Mouse (Mus musculus) ES-Bruce4 (cell line): Measurements from ENCODE around the gene Ypel2. TPM values are rescaled to one million over a fixed set of nuclear protein-coding genes. Genes with fewer than 3 reads are reported as not detected.

ENCODE experiments used
- H3K27ac ChIP-seq: 2 replicates; pipeline ENCODE4 v1.5.1; 2012; ENCODE audit warnings: low read length, inconsistent platforms; ENCODE audit not compliant: insufficient read depth
- H3K27me3 ChIP-seq: 2 replicates; pipeline ENCODE4 v1.6.1; 2012; ENCODE audit warnings: mild to moderate bottlenecking, low read length, inconsistent platforms; ENCODE audit not compliant: control insufficient read depth, poor library complexity, insufficient read depth, severe bottlenecking
- H3K36me3 ChIP-seq: 2 replicates; pipeline ENCODE4 v1.6.1; 2012; ENCODE audit warnings: inconsistent platforms, mild to moderate bottlenecking, low read length, moderate library complexity; ENCODE audit not compliant: control insufficient read depth, poor library complexity, insufficient read depth, severe bottlenecking
- H3K4me1 ChIP-seq: one replicate; pipeline ENCODE4 v1.8.1; 2011; ENCODE audit warnings: low read length; ENCODE audit not compliant: control insufficient read depth, insufficient read depth
- H3K4me3 ChIP-seq: 2 replicates; pipeline ENCODE4 v1.5.1; 2011; ENCODE audit warnings: low read depth, mild to moderate bottlenecking, low read length
- H3K9ac ChIP-seq: 2 replicates; pipeline ENCODE4 v1.6.1; 2012; ENCODE audit warnings: low read depth, mild to moderate bottlenecking, inconsistent platforms; ENCODE audit not compliant: poor library complexity, severe bottlenecking
- H3K9me3 ChIP-seq: replicated peaks from 2 replicates; pipeline ENCODE4 v1.6.1; 2012; ENCODE audit warnings: mild to moderate bottlenecking, low read length, inconsistent platforms; ENCODE audit not compliant: control insufficient read depth, poor library complexity, insufficient read depth, severe bottlenecking
- CTCF ChIP-seq: IDR thresholded peaks from one replicate; pipeline ENCODE4 v1.8.1; 2011; ENCODE audit warnings: low read depth, low read length
- EP300 ChIP-seq: IDR thresholded peaks from 2 replicates; pipeline ENCODE4 v1.6.1; 2011; ENCODE audit warnings: low read depth, low read length; ENCODE audit not compliant: insufficient read depth
- POLR2A ChIP-seq: IDR thresholded peaks from one replicate; pipeline ENCODE4 v1.8.1; 2011; ENCODE audit warnings: low read length; ENCODE audit not compliant: insufficient read depth
- polyA plus RNA-seq: library from polyadenylated mRNA; stranded (reverse); fragments of >200 nt; gene quantifications from 2 replicates; pipeline ENCODE4 v1.2.4, GENCODE M21; 2011; ENCODE audit warnings: low read depth; ENCODE audit not compliant: missing spikeins, insufficient read depth, insufficient read length

Gene Ypel2
- polyA plus RNA-seq, 1 experiment: 6.9 TPM

DNA sequence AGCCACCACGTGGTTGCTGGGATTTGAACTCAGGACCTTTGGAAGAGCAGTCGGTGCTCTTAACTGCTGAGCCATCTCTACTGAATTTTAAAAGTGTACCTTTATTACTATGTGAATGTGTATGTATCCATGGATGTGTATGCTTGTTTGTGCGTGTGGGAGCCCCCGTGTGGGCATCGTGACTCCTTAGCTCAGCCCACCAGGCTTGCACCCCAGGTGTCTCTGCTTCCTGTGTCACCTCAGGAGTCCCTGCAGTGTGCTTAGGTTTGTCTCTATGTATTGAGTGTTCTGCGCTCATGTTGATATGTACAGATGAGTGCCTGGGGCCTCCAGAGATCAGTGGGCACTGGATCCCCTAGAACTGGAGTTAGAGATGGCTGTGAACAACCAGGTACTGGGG lies 13.0 kb downstream of the Ypel2 start:
- H3K36me3 ChIP-seq: no peaks in the 10 kb centered on the region
- no peak overlapping the region for H3K4me3 ChIP-seq
- H3K9ac ChIP-seq: no peak overlapping the region
- no peaks in the 10 kb centered on the region for H3K9me3 ChIP-seq
- no peak overlapping the region for H3K27ac ChIP-seq
- H3K27me3 ChIP-seq: no peaks in the 10 kb centered on the region
- TF ChIP-seq CTCF (no peak), POLR2A (no peak), EP300 (no peak)
- H3K4me1 ChIP-seq: peaks cover 2% of the 10 kb centered on the region

DNA sequence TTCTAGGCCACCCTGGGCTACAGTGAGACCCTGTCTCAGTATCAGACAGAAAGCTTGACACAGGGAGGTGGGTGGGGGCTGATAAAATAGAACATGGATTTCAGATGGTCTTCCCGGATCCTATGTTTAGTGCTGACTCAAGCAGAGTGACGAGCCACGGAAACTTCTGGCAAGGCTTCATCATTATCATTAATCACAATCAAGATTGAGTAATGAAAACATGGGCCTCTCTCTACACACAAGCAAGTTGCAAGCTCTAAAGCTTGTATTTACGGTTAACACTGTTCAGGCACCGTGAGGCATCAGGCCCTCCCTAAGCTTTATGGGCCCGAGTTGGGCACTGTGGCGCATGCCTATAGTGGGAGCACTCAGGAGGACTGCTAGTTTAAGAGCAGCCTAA lies 13.7 kb downstream of the Ypel2 start:
- H3K4me1 ChIP-seq: peaks cover 3% of the 10 kb centered on the region
- H3K9me3 ChIP-seq: no peaks in the 10 kb centered on the region
- no peaks in the 10 kb centered on the region for H3K27me3 ChIP-seq
- no peak overlapping the region for H3K9ac ChIP-seq
- no peak overlapping the region for H3K27ac ChIP-seq
- no peaks in the 10 kb centered on the region for H3K36me3 ChIP-seq
- no peak for TF ChIP-seq CTCF
- no peak for TF ChIP-seq POLR2A
- H3K4me3 ChIP-seq: no peak overlapping the region

- H3K36me3 ChIP-seq: no peaks in the 10 kb centered on the region
- no peak overlapping the region for H3K27ac ChIP-seq
- H3K9ac ChIP-seq: no peak overlapping the region
- TF ChIP-seq POLR2A: no peak
- no peak for TF ChIP-seq CTCF
- no peak for TF ChIP-seq EP300
- no peak overlapping the region for H3K4me3 ChIP-seq
- H3K9me3 ChIP-seq: no peaks in the 10 kb centered on the region
- no peaks in the 10 kb centered on the region for H3K27me3 ChIP-seq
- H3K4me1 ChIP-seq: peaks cover 4% of the 10 kb centered on the region
These were observed 16.3 kb downstream of the Ypel2 start for GRCm38 (mm10) chr11:86977242-86977641.

DNA sequence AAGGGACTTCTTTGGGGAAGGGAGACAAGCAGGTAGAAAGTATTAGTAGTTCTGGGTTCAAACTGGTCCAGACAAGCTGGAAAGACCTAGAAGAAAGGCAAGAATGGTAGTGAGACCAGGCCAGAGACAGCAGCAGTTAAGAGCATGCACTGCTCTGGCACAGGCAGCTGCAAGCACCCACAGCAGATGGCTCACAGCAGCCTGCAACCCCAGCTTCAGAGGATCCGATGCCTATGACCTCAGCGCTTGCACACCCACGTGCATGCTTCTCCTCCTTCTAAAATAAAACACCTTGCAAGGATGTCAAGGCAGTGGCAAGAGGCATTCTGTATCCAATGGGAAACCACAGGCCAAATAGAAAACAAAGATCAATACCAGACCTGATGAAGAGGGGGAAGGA lies 19.1 kb downstream of the Ypel2 start:
- no peak overlapping the region for H3K27ac ChIP-seq
- no peak overlapping the region for H3K4me3 ChIP-seq
- peaks cover 9% of the 10 kb centered on the region for H3K4me1 ChIP-seq
- H3K9me3 ChIP-seq: no peaks in the 10 kb centered on the region
- H3K27me3 ChIP-seq: no peaks in the 10 kb centered on the region
- no peak overlapping the region for H3K9ac ChIP-seq
- no peaks in the 10 kb centered on the region for H3K36me3 ChIP-seq
- no peak for TF ChIP-seq POLR2A
- no peak for TF ChIP-seq CTCF
- no peak for TF ChIP-seq EP300

DNA sequence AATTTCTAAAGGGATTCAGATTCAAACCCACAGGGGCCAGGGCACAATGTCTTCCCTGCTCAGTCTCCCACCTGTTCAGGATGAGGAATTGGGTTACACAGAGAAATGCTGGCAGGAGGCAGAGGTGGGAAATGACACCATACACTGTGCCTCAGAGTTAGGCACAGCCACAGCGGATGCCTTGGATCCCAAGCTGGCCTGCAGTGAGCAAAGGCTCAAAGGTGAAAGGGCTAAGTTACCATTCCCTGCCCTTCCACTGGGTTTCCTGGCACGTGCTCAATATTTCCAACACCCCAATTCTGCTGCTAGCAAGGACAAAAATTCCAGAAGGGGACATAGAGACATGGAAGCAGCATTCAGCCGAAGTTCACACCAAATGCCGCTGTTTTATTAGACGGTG lies 20.3 kb downstream of the Ypel2 start:
- Histone ChIP-seq H3K9ac (no peak overlapping the region), H3K4me1 (peaks cover 9% of the 10 kb centered on the region), H3K27ac (no peak overlapping the region), H3K27me3 (no peaks in the 10 kb centered on the region), H3K36me3 (no peaks in the 10 kb centered on the region), H3K4me3 (no peak overlapping the region), H3K9me3 (no peaks in the 10 kb centered on the region)
- TF ChIP-seq EP300: no peak

GRCm38 (mm10) chr11:86971057-86971753 lies 22.3 kb downstream of the Ypel2 start:
- H3K36me3 ChIP-seq: no peaks in the 10 kb centered on the region
- H3K27ac ChIP-seq: no peak overlapping the region
- no peaks in the 10 kb centered on the region for H3K9me3 ChIP-seq
- no peak for TF ChIP-seq EP300
- no peak overlapping the region for H3K4me3 ChIP-seq
- H3K9ac ChIP-seq: no peak overlapping the region
- H3K27me3 ChIP-seq: no peaks in the 10 kb centered on the region
- peaks cover 10% of the 10 kb centered on the region for H3K4me1 ChIP-seq
